In genomic region chr3:126998742-126999112, GRCm38 (mm10) we compare ENCODE assay signal across 10 mouse cellular contexts.
A peak's percentile ranks its signal among the peaks of the same experiment; 100 is the strongest.
DNase-seq lines count a peak whose midpoint lies in the region; ATAC-seq and TF ChIP-seq lines count a peak whose summit lies in the region.
"Had no signal": no experiment of that assay in that cellular context is flagged by ENCODE, and none has a peak within 500 bp of the region (broad histone marks: within the 10 kb centered on the region; RNA-seq: fewer than 3 reads in every experiment).

No protein-coding gene starts in this region.

- no peak overlapping the region for H3K9ac ChIP-seq in CH12.LX (ENCODE audit: insufficient read depth, low read depth)
- no peak overlapping the region for H3K9ac ChIP-seq in forebrain, embryonic 16.5 days (replicated peaks; ENCODE audit: low read depth, low read length)
- no peak overlapping the region for H3K9ac ChIP-seq in liver, postnatal 0 days (replicated peaks)

- no peak for TF ChIP-seq POLR2A in CH12.LX (IDR thresholded peaks at IDR 0.05; ENCODE audit: low read depth, low read length)

- no peaks in the 10 kb centered on the region for H3K79me2 ChIP-seq in CH12.LX (replicated peaks; ENCODE audit: control insufficient read depth, extremely low read depth, insufficient read depth, poor library complexity, severe bottlenecking)

- H3K27me3 ChIP-seq in heart, embryonic 10.5 days (ENCODE audit: insufficient read depth, poor library complexity, severe bottlenecking): no peaks in the 10 kb centered on the region
- H3K27me3 ChIP-seq in CH12.LX (replicated peaks): no peaks in the 10 kb centered on the region
- no peaks in the 10 kb centered on the region for H3K27me3 ChIP-seq in forebrain, embryonic 16.5 days (replicated peaks; ENCODE audit: control insufficient read depth, insufficient read depth, low read length)
- H3K27me3 ChIP-seq in liver, postnatal 0 days (ENCODE audit: insufficient read depth, low read length): no peaks in the 10 kb centered on the region

- 0 out of 2 replicates have a peak, but pooled peaks have one; percentile 9 for ATAC-seq in forebrain, embryonic 16.5 days
- no peak for ATAC-seq in liver, postnatal 0 days

- no peak for TF ChIP-seq RAD21 in CH12.LX (IDR thresholded peaks at IDR 0.05; ENCODE audit: low read depth, low read length)

- in situ Hi-C loops in CH12.LX (cut with MboI; ENCODE audit: low pct_ligation_motif_present, low pct_unique_long_range_greater_than_20kb, low sequenced_read_pairs): no loop called here

- no peak for TF ChIP-seq CTCF in CH12.LX (conservative IDR thresholded peaks at IDR 0.05 in 1 of 2, IDR thresholded peaks at IDR 0.05 in 1 of 2; ENCODE audit: low read depth in 2 of 2, low read length in 2 of 2)
- TF ChIP-seq CTCF in liver, postnatal 0 days (IDR thresholded peaks at IDR 0.05; ENCODE audit: low read depth): no peak

- H3K9me3 ChIP-seq in heart, embryonic 10.5 days: no peaks in the 10 kb centered on the region
- H3K9me3 ChIP-seq in CH12.LX (replicated peaks; ENCODE audit: low read length): no peaks in the 10 kb centered on the region
- H3K9me3 ChIP-seq in forebrain, embryonic 16.5 days (ENCODE audit: control insufficient read depth, low read length): no peaks in the 10 kb centered on the region
- no peaks in the 10 kb centered on the region for H3K9me3 ChIP-seq in liver, postnatal 0 days (ENCODE audit: low read length)

- intact Hi-C loops in heart, postnatal 14 days (cut with DNase I): loop anchor here (5.0 kb wide), 1 partner anchor 174 kb away; no protein-coding TSS in a partner anchor

- H3K4me3 ChIP-seq in heart, embryonic 10.5 days: peak overlapping the region; percentile 45
- peak overlapping the region in 1 of 3 experiments; percentile 47 for H3K4me3 ChIP-seq in CH12.LX (replicated peaks in 1 of 3; ENCODE audit: low read depth in 2 of 3, low read length in 2 of 3, poor library complexity in 1 of 3)
- peak overlapping the region; percentile 16; the same call in 1 of the 2 replicates for H3K4me3 ChIP-seq in forebrain, embryonic 16.5 days (replicated peaks; ENCODE audit: low read length)
- no peak overlapping the region for H3K4me3 ChIP-seq in liver, postnatal 0 days (ENCODE audit: low read depth, low read length)
- H3K4me3 ChIP-seq: erythroblast, embryonic 14.5 days had no signal

- DNase-seq in heart, embryonic 10.5 days (ENCODE audit: low spot score): no peak
- DNase-seq in heart, postnatal 14 days: no peak
- no peak for DNase-seq in CH12.LX (ENCODE audit: extremely low read depth)
- no peak for DNase-seq in liver, postnatal 0 days
- no peak for DNase-seq in ovary, postnatal 36 days (ENCODE audit: low spot score)
- no peak for DNase-seq in thymus, postnatal 25 days
- DNase-seq in right cerebral cortex, adult 18-20 months: no peak
- DNase-seq: B cell, adult 2 months had no signal

- TF ChIP-seq EP300 in CH12.LX (IDR thresholded peaks at IDR 0.05; ENCODE audit: low read length): no peak
- no peak for TF ChIP-seq EP300 in liver, postnatal 0 days (IDR thresholded peaks at IDR 0.05; ENCODE audit: low read depth)

- H3K4me2 ChIP-seq in CH12.LX (ENCODE audit: insufficient read depth, low read depth, poor library complexity, severe bottlenecking): peak overlapping the region; percentile 48
- H3K4me2 ChIP-seq in forebrain, embryonic 16.5 days (ENCODE audit: low read length): peak overlapping the region; percentile 49
- H3K4me2 ChIP-seq in liver, postnatal 0 days (ENCODE audit: low read depth, low read length): peak overlapping the region; percentile 53; the same call in 1 of the 2 replicates

- peaks cover 12% of the 10 kb centered on the region for H3K4me1 ChIP-seq in heart, embryonic 10.5 days
- peaks cover 9 to 30% of the 10 kb centered on the region in 2 experiments; a peak in 3 of 4 replicates for H3K4me1 ChIP-seq in CH12.LX (ENCODE audit: control insufficient read depth in 1 of 2, insufficient read depth in 2 of 2)
- peaks cover 30% of the 10 kb centered on the region for H3K4me1 ChIP-seq in forebrain, embryonic 16.5 days (replicated peaks; ENCODE audit: control insufficient read depth, insufficient read depth, low read length)
- H3K4me1 ChIP-seq in liver, postnatal 0 days (ENCODE audit: insufficient read depth): no peaks in the 10 kb centered on the region

- dilution Hi-C loops in CH12.LX (cut with MboI; ENCODE audit: extremely low pct_ligation_motif_present, extremely low pct_unique_long_range_greater_than_20kb, low sequenced_read_pairs): no loop called here

- H3K36me3 ChIP-seq in heart, embryonic 10.5 days: no peaks in the 10 kb centered on the region
- peaks cover 0 to 2% of the 10 kb centered on the region in 2 experiments for H3K36me3 ChIP-seq in CH12.LX (replicated peaks in 1 of 2; ENCODE audit: control insufficient read depth in 1 of 2, insufficient read depth in 1 of 2, low read length in 1 of 2)
- H3K36me3 ChIP-seq in forebrain, embryonic 16.5 days (ENCODE audit: control insufficient read depth, insufficient read depth): peaks cover 12% of the 10 kb centered on the region
- H3K36me3 ChIP-seq in liver, postnatal 0 days (replicated peaks; ENCODE audit: insufficient read depth, low read length): no peaks in the 10 kb centered on the region

- peak overlapping the region; percentile 31; the same call in 1 of the 2 replicates for H3K27ac ChIP-seq in heart, embryonic 10.5 days
- no peak overlapping the region for H3K27ac ChIP-seq in CH12.LX (ENCODE audit: insufficient read depth, low read depth)
- H3K27ac ChIP-seq in forebrain, embryonic 16.5 days (ENCODE audit: low read length): peak overlapping the region; percentile 71
- no peak overlapping the region for H3K27ac ChIP-seq in liver, postnatal 0 days (ENCODE audit: low read depth)

- 10% methylated on average over 8 of the region's 8 CpGs for WGBS in heart, embryonic 10.5 days
- WGBS in forebrain, embryonic 16.5 days: 4% methylated on average over 7 of the region's 8 CpGs
- WGBS in liver, postnatal 0 days (ENCODE audit: insufficient replicate concordance): 31% methylated on average over 8 of the region's 8 CpGs

TF ChIP-seq in CH12.LX, 34 proteins besides CTCF, POLR2A, EP300 and RAD21:
- TF ChIP-seq SIN3A (IDR thresholded peaks at IDR 0.05; ENCODE audit: low read length) (no peak), MAZ (IDR thresholded peaks at IDR 0.05; ENCODE audit: low read depth, low read length) (no peak)
TF ChIP-seq in CH12.LX: peak in this region for 0.

Comparison
In these comparisons a context has a peak if more than half of its experiments do, and no peak if none do; other contexts are left out.
1. H3K27ac ChIP-seq: peak in heart, embryonic 10.5 days (single experiment) and forebrain, embryonic 16.5 days (single experiment); none in CH12.LX (single experiment) and liver, postnatal 0 days (single experiment).
2. Peak in every context shown above with its lines, with median percentiles within 50 percentile points of each other: H3K4me2 ChIP-seq.